Mouse (Mus musculus): ENCODE results near the gene Nkx2-5. TPM values are rescaled to one million over a fixed set of nuclear protein-coding genes. Genes with fewer than 3 reads are reported as not detected.
A peak's percentile ranks its signal among the peaks of the same experiment; 100 is the strongest.

The Nkx2-5 gene
- polyA plus RNA-seq, 1 experiment: not detected

DNA sequence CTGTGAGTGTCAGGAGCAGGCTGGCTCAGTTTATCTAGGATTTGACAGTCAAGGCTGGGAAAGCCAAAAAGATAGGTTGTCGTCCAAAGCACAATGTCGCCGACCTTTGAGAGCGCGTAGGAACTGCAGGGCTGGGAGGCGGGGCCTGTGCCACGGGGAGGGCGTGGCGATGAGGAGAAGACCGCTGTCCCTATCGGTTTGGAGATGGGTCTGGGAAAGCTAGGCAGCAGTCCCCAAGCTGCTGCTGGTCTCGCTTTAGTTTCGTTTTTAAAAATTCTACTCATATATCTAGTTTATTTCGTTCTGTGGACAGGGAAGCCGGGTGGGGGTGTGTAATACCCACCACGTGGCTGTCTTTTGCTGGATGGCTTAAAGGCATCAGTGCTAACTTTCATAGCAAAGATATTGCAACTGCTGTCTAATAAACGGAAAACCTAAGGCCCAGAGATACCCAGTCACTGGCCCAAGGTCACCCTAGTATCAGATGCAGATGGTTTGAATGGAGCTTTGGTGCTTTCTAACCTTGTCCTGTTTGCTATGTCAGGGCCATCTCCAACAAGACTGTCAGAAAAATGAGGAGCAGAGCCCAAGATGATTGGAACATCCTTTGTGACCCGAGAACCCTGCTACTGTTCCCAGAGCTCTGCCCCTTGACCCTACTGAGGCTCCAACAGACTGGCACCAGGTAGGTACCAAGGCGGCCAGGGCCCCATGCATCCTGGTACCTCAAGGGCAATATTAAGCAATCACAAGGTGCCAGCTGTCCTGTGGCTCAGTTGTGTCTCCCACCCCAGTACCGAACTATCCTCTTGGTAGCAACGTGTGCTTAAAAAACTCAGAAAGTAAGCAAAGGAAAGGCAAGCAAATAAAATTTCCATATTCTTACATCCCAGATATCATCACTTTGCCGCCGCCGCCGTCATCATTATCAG lies 40.5 kb upstream of the Nkx2-5 start:
- Histone ChIP-seq H3K27ac (ENCODE audit: insufficient read depth, low read depth, low read length) (no peak overlapping the region), H3K4me3 (ENCODE audit: insufficient read depth, low read depth, low read length) (peak overlapping the region; percentile 43), H3K36me3 (ENCODE audit: control insufficient read depth, insufficient read depth, low read length) (no peaks in the 10 kb centered on the region), H3K4me1 (ENCODE audit: control insufficient read depth, insufficient read depth, low read length) (0 out of 2 replicates have a peak, but pooled peaks cover 3% of the 10 kb centered on the region), H3K27me3 (replicated peaks; ENCODE audit: control insufficient read depth, insufficient read depth, low read length) (no peaks in the 10 kb centered on the region)
- DNase-seq: peak; percentile 81
- TF ChIP-seq POLR2A (IDR thresholded peaks at IDR 0.05; ENCODE audit: low read depth, low read length) (no peak), CTCF (conservative IDR thresholded peaks at IDR 0.05; ENCODE audit: insufficient read depth, insufficient read length, low read depth, low read length) (peak; percentile 64)
- 18% methylated on average over 25 of the region's 25 CpGs for WGBS

DNA sequence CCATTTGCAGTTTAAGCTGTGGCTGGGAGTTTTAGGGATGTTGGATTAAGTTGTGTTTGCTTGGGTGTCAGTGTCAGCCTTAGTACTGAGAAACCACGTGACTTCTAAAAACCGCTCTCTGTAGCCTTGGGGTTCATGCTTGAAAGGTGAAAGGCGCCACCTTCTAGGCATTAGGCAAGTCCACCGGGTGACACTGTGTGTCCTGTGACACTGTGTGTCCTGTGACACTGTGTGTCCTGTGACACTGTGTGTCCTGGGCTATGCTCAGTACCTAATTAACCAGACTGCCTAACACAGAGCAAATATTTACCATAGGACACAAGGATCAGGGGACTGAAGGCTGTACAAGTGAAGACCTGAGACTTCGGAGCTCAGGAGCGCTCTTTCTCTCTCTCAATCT lies 38.8 kb upstream of the Nkx2-5 start:
- Histone ChIP-seq H3K27ac (ENCODE audit: insufficient read depth, low read depth, low read length) (no peak overlapping the region), H3K36me3 (ENCODE audit: control insufficient read depth, insufficient read depth, low read length) (no peaks in the 10 kb centered on the region), H3K4me3 (ENCODE audit: insufficient read depth, low read depth, low read length) (no peak overlapping the region), H3K27me3 (replicated peaks; ENCODE audit: control insufficient read depth, insufficient read depth, low read length) (no peaks in the 10 kb centered on the region), H3K4me1 (ENCODE audit: control insufficient read depth, insufficient read depth, low read length) (0 out of 2 replicates have a peak, but pooled peaks cover 3% of the 10 kb centered on the region)
- 89% methylated on average over 6 of the region's 6 CpGs for WGBS
- TF ChIP-seq POLR2A (IDR thresholded peaks at IDR 0.05; ENCODE audit: low read depth, low read length) (no peak), CTCF (conservative IDR thresholded peaks at IDR 0.05; ENCODE audit: insufficient read depth, insufficient read length, low read depth, low read length) (no peak)
- DNase-seq: no peak

DNA sequence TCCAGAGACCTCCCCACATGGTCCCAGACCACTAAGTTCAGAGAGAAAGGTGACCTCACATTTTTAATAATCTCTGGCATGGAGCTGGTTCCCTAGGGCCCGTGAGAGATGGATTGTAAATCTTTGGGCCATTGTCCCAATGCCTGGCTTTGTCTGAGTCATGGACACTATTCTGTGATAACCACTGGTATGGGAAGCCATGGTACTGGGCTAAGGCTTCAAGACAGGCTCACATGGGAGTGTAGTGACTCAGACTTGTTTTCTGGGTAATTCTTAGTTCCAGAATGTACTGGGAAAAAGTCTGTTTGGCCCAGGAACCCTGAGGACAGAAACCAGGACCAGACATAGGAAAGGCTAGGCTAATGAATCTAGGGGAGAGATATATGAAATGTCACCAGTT lies 37.9 kb upstream of the Nkx2-5 start:
- Histone ChIP-seq H3K36me3 (ENCODE audit: control insufficient read depth, insufficient read depth, low read length) (no peaks in the 10 kb centered on the region), H3K27ac (ENCODE audit: insufficient read depth, low read depth, low read length) (no peak overlapping the region), H3K27me3 (replicated peaks; ENCODE audit: control insufficient read depth, insufficient read depth, low read length) (no peaks in the 10 kb centered on the region), H3K4me3 (ENCODE audit: insufficient read depth, low read depth, low read length) (no peak overlapping the region), H3K4me1 (ENCODE audit: control insufficient read depth, insufficient read depth, low read length) (0 out of 2 replicates have a peak, but pooled peaks cover 3% of the 10 kb centered on the region)
- TF ChIP-seq CTCF (conservative IDR thresholded peaks at IDR 0.05; ENCODE audit: insufficient read depth, insufficient read length, low read depth, low read length) (no peak), POLR2A (IDR thresholded peaks at IDR 0.05; ENCODE audit: low read depth, low read length) (no peak)
- DNase-seq: no peak
- 78% methylated on average over 1 of the region's 1 CpGs for WGBS

GRCm38 (mm10) chr17:26879235-26879634 lies 34.4 kb upstream of the Nkx2-5 start:
- WGBS: 92% methylated on average over 6 of the region's 6 CpGs
- no peaks in the 10 kb centered on the region for H3K27me3 ChIP-seq (replicated peaks; ENCODE audit: control insufficient read depth, insufficient read depth, low read length)
- no peak for DNase-seq
- no peak overlapping the region for H3K27ac ChIP-seq (ENCODE audit: insufficient read depth, low read depth, low read length)
- H3K4me1 ChIP-seq (ENCODE audit: control insufficient read depth, insufficient read depth, low read length): no peaks in the 10 kb centered on the region
- H3K4me3 ChIP-seq (ENCODE audit: insufficient read depth, low read depth, low read length): no peak overlapping the region
- TF ChIP-seq CTCF (conservative IDR thresholded peaks at IDR 0.05; ENCODE audit: insufficient read depth, insufficient read length, low read depth, low read length): no peak
- no peak for TF ChIP-seq POLR2A (IDR thresholded peaks at IDR 0.05; ENCODE audit: low read depth, low read length)
- no peaks in the 10 kb centered on the region for H3K36me3 ChIP-seq (ENCODE audit: control insufficient read depth, insufficient read depth, low read length)

GRCm38 (mm10) chr17:26877927-26878326 lies 33.1 kb upstream of the Nkx2-5 start:
- WGBS: 86% methylated on average over 7 of the region's 7 CpGs
- DNase-seq: no peak
- Histone ChIP-seq H3K4me3 (ENCODE audit: insufficient read depth, low read depth, low read length) (no peak overlapping the region), H3K4me1 (ENCODE audit: control insufficient read depth, insufficient read depth, low read length) (no peaks in the 10 kb centered on the region), H3K27me3 (replicated peaks; ENCODE audit: control insufficient read depth, insufficient read depth, low read length) (no peaks in the 10 kb centered on the region), H3K27ac (ENCODE audit: insufficient read depth, low read depth, low read length) (no peak overlapping the region), H3K36me3 (ENCODE audit: control insufficient read depth, insufficient read depth, low read length) (no peaks in the 10 kb centered on the region)
- TF ChIP-seq POLR2A (IDR thresholded peaks at IDR 0.05; ENCODE audit: low read depth, low read length): no peak
- TF ChIP-seq CTCF (conservative IDR thresholded peaks at IDR 0.05; ENCODE audit: insufficient read depth, insufficient read length, low read depth, low read length): no peak

DNA sequence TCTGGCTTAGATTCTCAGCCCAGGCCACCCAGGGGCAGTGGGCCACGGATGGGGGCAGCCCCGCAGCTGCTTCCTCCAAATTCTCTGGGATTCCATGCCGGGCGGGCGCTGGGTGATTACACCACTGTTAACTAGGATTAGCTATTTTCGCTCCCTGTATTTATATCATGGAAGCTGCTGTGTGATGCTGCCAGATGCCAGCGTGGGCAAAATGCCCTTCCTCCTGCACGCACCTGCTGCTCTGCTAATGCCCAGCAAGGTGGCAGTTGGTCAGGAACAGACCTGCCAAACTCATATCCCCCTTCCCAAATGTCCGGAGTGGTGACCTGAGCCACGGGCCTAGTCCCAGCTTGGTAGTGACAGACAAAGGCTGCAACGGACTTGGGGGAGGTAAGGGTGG lies 29.7 kb upstream of the Nkx2-5 start:
- Histone ChIP-seq H3K27ac (ENCODE audit: insufficient read depth, low read depth, low read length) (no peak overlapping the region), H3K4me1 (ENCODE audit: control insufficient read depth, insufficient read depth, low read length) (no peaks in the 10 kb centered on the region), H3K27me3 (replicated peaks; ENCODE audit: control insufficient read depth, insufficient read depth, low read length) (no peaks in the 10 kb centered on the region), H3K36me3 (ENCODE audit: control insufficient read depth, insufficient read depth, low read length) (no peaks in the 10 kb centered on the region), H3K4me3 (ENCODE audit: insufficient read depth, low read depth, low read length) (no peak overlapping the region)
- WGBS: 70% methylated on average over 11 of the region's 11 CpGs
- TF ChIP-seq POLR2A (IDR thresholded peaks at IDR 0.05; ENCODE audit: low read depth, low read length): no peak
- TF ChIP-seq CTCF (conservative IDR thresholded peaks at IDR 0.05; ENCODE audit: insufficient read depth, insufficient read length, low read depth, low read length): no peak
- DNase-seq: no peak

- no peak for TF ChIP-seq CTCF (conservative IDR thresholded peaks at IDR 0.05; ENCODE audit: insufficient read depth, insufficient read length, low read depth, low read length)
- TF ChIP-seq POLR2A (IDR thresholded peaks at IDR 0.05; ENCODE audit: low read depth, low read length): no peak
- no peaks in the 10 kb centered on the region for H3K4me1 ChIP-seq (ENCODE audit: control insufficient read depth, insufficient read depth, low read length)
- H3K27ac ChIP-seq (ENCODE audit: insufficient read depth, low read depth, low read length): no peak overlapping the region
- 68% methylated on average over 8 of the region's 8 CpGs for WGBS
- no peak overlapping the region for H3K4me3 ChIP-seq (ENCODE audit: insufficient read depth, low read depth, low read length)
- H3K36me3 ChIP-seq (ENCODE audit: control insufficient read depth, insufficient read depth, low read length): no peaks in the 10 kb centered on the region
- no peaks in the 10 kb centered on the region for H3K27me3 ChIP-seq (replicated peaks; ENCODE audit: control insufficient read depth, insufficient read depth, low read length)
- DNase-seq: no peak
These were observed 28.7 kb upstream of the Nkx2-5 start for GRCm38 (mm10) chr17:26873502-26873901.
